Mouse (Mus musculus): ENCODE measurements around the gene Cdh22.

Gene Cdh22

GRCm38 (mm10) chr2:165207086-165207485 is 27.6 kb downstream of the Cdh22 start:
- no peak for DNase-seq (ENCODE audit: low spot score)

DNA sequence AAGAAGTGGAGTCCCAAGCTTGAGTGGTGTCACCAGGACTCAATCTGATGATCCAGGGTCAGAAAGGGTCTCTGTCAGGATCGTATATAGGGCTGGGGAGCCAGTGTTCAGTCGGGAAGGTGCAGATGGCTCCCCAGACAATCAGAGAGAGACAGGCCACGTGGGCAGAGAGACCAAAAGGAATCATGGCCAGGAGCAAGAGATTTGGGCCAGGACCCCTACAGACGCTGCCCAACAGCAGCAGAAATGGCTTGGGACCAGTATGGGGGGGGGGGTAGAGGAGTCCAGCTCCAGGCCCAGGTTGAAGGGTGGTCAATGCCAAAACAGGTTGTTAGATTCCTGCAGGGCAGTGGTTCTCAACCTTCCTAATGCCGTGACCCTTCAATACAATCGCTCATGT is 29.2 kb downstream of the Cdh22 start:
- DNase-seq (ENCODE audit: low spot score), result no peak

DNA sequence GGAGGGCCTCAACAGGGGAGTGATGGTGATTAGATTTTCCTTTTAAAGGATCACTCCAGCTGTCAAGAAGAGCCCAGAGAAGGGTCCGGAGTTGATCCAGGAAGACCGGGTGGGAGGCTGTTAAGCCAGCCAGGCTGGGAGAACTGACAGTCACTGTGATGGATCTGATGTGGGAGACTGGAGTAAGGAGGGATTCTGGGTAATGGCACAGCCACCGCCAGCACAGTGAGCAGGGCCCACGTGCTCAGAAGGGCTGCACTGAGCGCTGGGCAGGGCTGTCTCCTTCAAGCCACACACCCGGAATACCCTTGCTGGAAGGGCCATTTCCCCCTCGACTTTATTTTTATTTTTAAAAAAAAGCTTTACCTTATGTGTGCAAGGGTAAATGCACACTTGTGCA is 29.7 kb downstream of the Cdh22 start:
- DNase-seq (ENCODE audit: low spot score), result no peak

DNA sequence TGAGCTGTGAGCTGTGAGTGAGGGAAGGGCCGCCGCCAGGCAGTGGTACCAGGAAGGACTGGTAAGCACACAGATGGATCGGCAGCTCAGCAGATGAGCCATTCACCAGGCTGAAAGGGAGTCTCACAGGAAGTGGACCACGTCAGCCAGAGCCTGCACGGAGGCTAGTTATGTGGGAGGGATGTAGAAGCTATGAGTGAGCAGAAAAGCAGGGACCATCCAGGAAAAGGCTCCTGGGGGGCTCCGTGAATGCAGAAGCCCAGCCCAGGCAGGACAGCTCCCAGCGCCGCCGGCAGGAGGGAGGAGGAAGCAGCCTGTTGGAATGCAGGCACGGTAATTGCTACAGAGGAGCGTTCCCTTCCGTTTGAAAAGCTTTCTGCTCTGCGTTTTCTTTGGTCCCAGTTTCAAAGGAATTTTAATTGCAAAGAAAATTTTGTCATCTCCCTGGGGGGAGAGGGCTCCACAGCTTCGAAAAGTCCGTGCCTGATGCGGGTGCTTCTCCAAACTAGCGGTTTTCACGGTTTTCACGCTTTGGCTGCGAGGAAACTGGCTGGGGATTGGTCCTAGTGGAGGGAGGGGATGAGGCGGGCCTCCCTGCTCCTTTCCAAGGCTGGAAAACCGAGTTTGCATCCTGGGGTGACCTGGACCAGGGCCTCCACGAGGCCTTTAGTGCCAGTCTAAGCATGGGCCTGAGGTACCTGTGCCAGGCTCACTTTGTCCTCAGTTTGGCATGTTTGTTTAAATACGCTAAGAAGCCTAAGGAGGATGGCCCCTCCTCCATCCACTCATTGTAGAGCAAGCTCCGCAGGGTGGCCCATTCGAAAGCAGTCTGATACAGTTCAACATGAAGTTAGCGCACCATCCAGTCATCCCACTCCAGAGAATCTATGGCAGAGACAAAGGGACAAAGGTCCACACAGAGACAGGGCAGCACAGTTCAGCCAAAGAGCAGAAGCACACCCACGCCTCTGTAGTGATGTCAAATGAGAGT is 32.6 kb downstream of the Cdh22 start:
- DNase-seq (ENCODE audit: low spot score), result no peak

GRCm38 (mm10) chr2:165197546-165197945 is 37.1 kb downstream of the Cdh22 start:
- no peak for DNase-seq (ENCODE audit: low spot score)

DNA sequence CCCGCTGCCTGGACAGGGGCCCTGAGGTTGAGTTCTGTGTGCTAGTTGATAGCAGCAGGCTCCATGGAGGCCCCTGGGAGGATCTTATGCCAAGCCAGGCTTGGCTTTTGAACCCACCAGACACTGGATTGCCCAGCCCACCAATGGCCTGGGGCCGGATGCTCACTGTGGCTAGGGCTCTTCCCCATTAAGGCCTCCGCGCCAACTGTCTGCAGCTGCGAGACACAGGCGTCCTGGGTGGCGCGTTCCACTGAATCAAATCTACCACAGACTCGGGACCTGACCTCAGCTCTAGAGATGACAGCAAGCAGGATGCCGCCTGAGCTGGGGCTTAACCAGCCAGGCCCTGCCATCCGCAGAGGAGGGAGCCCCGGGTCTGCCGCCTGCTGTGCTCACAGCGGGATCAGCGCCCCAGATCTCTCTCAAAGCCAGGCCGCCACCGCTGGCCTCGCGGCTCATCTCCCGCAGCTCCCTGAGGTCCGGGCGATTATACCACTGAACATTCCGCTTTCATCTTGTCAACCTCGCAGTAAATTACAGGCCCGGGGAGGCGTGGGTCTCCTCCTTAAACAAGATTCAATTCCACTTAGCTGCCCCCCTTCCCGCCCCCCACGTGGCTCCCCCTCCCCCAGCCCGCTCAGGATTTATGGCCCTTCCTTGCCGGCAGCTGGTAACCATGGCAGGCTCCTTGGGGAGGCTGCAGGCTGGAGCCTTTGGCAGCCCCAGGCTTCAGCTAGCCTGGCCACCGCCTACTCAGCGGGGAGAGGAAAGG is 39.1 kb downstream of the Cdh22 start:
- DNase-seq (ENCODE audit: low spot score), result no peak

DNA sequence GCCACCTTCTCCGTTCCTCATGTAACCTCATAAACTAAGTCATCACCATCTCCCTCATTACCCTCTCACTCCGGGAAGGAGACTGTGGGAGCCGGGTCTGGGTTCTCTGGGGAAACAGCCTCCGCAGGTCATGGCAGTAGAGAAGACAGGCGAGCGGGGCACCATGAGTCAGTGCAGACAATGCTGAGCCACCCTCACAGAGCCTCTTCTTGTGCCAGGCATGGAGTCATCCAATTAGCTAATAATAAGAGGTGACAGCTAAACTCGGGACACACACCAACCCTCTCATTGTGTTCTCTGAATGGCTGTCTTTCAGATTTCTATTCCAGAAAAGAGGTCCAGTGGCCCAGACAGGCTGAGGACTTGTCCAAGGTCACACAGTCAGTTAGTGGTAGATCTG is 43.2 kb downstream of the Cdh22 start:
- no peak for DNase-seq (ENCODE audit: low spot score)

DNA sequence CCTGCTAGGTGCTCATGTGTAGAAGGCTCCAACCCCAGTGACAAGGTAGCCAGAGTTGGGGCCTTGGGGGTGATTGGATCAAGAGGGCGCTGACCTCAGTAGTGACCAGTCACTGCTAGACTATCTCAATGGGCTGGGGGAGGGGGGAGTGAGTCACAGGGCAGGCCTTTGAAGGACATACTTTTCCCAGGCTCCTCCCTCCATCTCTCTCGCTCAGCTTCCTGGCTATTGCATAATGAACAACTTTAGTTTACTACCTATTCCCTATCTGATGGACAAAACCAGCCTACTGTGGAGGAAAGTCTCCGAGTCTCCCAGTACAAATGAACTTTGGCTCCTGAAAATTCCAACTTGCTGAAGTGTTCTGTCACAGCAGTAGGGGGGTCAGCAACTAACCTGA is 45.1 kb downstream of the Cdh22 start:
- DNase-seq (ENCODE audit: low spot score), result no peak

DNA sequence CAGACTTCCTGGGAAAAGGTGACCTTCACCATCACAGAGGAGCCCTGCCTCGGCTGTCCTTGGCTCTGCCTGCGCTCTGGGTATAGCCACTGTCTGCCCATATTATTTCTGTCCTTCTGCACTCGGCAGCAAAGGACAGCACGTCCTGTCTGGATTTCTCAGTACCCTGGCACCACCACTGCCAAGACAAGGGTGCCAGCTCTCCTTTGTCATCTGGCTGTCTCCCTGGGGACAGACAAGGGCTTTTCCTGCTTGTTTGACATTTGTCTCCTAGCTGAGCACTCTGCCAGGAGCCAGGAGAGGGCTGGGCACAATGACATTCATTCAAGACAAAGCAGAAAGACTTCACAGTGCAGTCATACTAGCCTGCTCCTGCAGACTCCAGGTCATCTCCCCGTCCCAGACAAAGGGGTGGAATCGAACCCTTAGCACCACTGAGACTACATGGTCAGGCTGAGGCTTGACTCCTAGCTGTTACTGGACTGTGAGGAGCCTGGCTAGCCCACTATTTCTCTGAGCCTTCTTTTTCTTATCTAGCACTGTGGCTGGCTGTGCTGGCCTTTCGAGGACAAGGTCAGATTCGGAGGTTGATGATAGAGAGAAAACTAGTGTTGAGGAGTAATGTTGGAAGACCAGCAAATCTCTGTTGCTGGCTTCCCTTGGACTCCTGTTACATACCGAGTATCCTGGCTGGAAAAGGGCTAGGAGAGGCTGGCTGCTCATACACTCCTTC is 46.8 kb downstream of the Cdh22 start:
- DNase-seq (ENCODE audit: low spot score), result no peak

DNA sequence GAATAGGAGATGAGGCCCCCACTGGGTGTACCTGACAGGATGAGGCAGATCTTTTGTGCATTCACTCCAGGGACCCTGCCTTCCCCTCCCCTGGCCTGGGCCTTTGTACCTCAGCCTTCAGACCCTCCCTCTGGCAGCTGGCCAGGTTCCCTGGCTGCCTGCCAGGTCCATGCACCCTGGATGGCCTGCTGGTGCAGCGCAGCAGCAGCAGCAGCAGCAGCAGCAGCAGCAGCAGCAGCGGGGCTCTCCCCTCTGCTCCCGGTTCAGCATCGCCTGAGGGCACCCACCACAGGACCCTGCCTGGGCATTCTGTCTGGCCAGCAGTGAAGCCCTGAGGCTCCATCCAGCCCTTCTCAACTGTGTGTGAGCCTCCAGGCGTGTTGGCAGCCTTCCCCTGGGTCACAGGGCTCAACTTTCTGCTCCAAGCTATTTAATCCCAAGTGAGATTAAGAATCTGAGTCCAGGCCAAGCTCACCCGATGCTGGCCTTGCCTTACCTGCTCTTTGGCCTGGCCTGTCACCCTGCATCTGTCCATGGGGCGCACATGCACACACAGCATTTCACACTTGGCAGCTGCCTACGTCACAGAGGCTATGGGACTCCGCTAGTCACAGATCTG is 50.5 kb downstream of the Cdh22 start:
- DNase-seq (ENCODE audit: low spot score), result no peak

DNA sequence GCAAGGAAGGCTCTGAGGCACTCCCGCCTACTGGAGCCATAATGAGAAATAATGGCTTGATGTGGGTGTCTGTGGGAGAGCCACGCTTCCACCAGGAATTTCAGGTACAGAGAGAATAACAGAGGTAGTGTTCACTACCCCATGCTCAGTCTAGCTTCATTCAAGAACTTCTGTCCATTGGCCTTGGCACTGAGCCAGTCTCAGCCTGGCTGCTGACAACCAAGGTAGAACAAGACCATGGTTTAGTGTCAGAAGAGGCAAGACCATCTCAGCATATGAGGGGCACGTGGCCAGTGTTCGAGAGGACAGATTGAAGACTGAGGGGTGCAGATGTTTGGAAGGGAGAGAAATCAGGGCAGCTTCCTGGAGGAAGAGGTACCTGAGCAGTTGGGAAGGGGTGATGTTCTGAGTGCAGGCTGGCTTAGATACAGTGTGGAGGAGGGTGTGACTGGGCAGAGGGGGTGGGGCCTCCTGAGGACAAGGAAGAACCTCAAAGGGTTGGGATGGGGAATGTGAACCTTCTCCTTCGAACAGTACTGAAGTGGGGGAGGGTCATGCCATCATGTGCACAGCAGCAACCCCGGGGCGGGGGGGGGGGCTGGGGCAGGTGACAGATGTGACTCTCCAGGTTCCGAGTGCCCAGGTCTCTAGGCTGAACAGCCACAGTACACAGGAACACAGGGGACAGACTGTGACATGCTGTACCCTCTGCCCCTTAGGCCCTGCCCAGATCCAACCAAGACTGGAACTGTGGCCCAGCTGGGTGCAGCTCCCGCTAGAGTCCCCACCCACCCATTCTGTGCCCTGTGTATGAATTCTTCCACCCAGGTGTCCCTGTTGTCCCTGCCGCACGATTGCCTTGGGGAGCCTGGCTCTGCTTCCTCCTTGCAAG is 52.3 kb downstream of the Cdh22 start:
- no peak for DNase-seq (ENCODE audit: low spot score)

- no peak for DNase-seq (ENCODE audit: low spot score)
Observed at GRCm38 (mm10) chr2:165179231-165179630, 55.4 kb downstream of the Cdh22 start.

- no peak for DNase-seq (ENCODE audit: low spot score)
Observed at GRCm38 (mm10) chr2:165176965-165177364, 57.7 kb downstream of the Cdh22 start.

GRCm38 (mm10) chr2:165166664-165167435 is 67.8 kb downstream of the Cdh22 start:
- no peak for DNase-seq (ENCODE audit: low spot score)

DNA sequence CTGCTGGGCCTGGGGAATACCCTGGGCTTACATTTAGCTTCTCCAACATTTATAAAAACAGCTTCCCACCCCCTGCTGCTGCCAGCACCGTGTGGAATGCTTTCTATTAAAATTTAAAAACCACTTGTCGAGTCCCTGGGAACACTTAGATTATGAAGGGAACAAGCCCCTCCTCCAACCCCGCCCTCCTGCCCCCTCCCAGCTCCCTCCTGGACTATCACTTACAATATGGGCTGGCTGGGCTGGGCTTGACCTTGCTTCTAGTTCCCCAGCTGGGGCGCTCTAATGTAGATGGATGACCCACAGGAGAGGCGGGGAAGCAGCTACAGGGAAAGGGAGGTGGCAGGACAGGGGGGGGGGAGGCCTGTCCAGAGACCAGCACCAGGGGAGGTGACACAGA is 72.4 kb downstream of the Cdh22 start:
- no peak for DNase-seq (ENCODE audit: low spot score)

- peak; percentile 28 for DNase-seq (ENCODE audit: low spot score)
Observed at GRCm38 (mm10) chr2:165160466-165160865, 74.2 kb downstream of the Cdh22 start.

DNA sequence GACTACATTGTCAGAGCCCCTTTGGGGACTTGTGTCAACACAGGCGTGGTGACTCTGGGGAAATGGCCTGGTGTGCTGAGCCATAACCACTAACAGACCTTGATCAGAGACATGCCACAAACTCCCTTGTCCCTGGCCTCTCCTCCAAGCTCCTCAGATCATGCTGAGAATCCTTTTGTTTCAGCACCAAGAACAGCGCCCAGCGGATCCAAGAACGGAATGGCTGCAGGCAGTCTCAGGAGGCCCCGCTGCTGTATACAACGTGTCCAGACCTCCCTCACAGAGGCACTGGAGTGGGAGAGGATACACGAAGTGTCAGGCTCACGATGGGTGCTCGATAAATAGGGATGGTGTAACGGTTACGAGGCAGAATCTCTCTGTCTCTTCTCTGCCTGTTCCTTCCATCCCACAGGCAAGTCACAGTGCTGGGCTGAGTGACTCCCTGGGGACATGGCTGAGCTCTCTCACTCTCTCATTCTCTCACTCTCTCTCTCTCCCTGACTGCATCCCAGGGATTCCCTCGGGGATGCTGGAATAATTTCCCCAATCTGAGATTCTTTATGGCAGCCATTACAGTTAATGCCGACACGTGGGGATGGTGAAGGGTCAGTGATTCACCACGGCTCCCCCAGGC is 75.5 kb downstream of the Cdh22 start:
- peak; percentile 49 for DNase-seq (ENCODE audit: low spot score)

- DNase-seq (ENCODE audit: low spot score), result no peak
Observed at GRCm38 (mm10) chr2:165158317-165158716, 76.3 kb downstream of the Cdh22 start.

DNA sequence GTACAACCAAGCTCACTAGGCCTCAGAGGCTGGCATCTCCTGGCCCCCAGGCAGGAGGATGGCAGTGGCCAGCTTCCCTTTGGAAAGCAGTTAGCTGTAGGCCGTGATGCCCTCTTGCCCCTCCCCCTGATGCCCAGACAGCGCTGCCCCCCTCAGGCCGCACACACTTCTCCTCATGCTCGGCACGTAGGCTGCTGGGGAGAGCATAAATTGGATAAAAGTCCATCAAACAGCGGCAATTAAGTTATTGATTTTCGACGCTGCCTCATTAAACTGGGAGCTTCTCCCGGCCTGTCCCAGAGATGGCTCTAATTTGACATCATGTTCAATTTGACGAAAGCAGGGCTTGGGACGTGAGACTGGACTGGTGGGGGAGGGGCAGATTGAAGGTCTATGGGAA is 76.8 kb downstream of the Cdh22 start:
- no peak for DNase-seq (ENCODE audit: low spot score)

DNA sequence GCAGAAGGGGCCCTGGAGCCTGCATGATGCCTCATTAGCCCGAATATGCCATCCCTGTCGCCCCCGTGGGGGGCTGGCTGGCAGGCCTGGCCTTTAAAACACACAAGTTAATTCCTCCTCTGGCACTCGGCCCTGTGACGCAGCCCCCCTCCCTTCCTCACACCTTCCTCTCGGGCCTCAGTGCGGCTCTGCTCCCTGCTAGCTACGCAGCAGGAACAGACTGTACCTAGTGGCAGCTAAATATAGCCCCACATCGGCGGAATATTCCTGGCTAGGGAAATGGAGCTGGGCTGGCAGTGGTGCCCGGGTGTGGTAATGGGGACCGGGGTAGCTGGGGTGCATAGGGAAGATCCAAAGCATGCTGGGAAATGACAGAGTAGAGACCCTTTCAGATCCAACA is 81.6 kb downstream of the Cdh22 start:
- no peak for DNase-seq (ENCODE audit: low spot score)
